Mouse (Mus musculus): ENCODE measurements at regions not wholly inside any gene's neighbourhood (a gene's known extent, or its start where the extent isn't known, plus 50 kb on each side); places are given as distances from the start of the nearest gene placed in this dataset.

DNA sequence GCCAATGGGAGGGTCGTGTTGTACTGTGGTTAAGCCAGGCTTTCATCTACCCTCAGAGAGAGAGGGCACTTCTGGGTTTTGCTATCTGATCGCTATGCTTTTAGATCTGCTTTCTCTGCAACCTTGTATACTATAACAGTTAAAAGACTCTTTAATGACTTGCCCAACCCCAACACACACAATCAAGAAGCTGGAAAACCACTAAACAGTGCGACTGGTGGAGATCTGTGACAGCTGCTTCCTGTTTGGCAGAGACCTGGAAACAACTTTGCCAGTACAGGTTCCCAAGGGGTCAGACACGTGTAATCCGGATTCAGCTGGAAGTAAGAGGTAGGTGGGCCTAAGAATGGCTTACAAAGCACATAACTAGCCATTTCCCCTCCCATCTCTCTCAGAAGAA, 208.6 kb upstream of the Amigo2 start:
- no peak overlapping the region for H3K27ac ChIP-seq
- H3K9me3 ChIP-seq: no peaks in the 10 kb centered on the region
- no peaks in the 10 kb centered on the region for H3K36me3 ChIP-seq
- no peaks in the 10 kb centered on the region for H3K4me1 ChIP-seq
- no peak for ATAC-seq (ENCODE audit: insufficient read depth, low FRiP score, low read depth)
- no peak overlapping the region for H3K9ac ChIP-seq
- WGBS: 33% methylated on average over 5 of the region's 5 CpGs
- no peaks in the 10 kb centered on the region for H3K27me3 ChIP-seq (replicated peaks)
- no peak overlapping the region for H3K4me2 ChIP-seq
- no peak overlapping the region for H3K4me3 ChIP-seq (replicated peaks)

DNA sequence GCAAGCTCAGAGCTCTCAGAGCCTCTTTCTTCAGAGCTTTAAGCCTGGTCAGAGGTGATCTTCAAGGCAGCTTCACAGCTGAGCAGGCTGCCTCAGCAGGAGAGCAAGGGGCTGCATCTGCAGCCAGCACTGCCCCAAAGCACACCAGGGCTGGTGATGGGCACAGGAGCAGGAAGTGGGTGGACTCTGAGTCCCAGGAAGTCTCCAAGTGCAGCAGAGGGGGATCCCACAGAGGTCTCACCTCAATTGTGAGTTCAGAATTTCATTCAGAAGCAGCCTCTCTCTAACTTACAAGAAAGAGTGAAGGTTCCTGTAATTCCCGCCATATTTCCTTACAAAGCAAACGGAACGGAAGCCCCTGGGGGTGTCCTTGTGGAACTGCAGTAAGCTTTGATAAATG, 202.6 kb upstream of the Amigo2 start:
- H3K4me1 ChIP-seq: no peaks in the 10 kb centered on the region
- H3K4me2 ChIP-seq: no peak overlapping the region
- H3K9ac ChIP-seq: no peak overlapping the region
- no peaks in the 10 kb centered on the region for H3K27me3 ChIP-seq (replicated peaks)
- WGBS: 73% methylated on average over 3 of the region's 3 CpGs
- no peaks in the 10 kb centered on the region for H3K9me3 ChIP-seq
- no peak overlapping the region for H3K27ac ChIP-seq
- no peak overlapping the region for H3K4me3 ChIP-seq (replicated peaks)
- H3K36me3 ChIP-seq: no peaks in the 10 kb centered on the region
- ATAC-seq (ENCODE audit: insufficient read depth, low FRiP score, low read depth): no peak

DNA sequence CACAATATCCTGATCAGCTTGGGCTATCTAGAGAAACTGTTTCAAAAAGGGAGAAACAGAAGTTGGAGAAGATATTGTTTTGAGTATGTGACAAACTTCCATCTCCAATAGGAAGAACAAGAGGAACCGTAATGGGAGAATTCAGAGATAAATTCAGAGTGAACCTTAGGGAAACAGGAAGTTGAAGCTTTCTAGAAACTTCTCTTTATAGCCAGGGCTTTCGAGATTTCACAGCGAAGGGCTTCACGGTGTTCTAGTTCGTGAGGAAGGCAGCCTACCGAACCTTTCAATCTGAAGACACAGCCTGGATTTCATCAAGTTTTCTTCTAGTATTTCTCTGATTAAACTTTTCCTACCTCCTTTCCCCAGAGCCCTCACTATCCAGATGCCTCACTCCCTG, 201.9 kb upstream of the Amigo2 start:
- Histone ChIP-seq H3K4me1 (no peaks in the 10 kb centered on the region), H3K9me3 (no peaks in the 10 kb centered on the region), H3K4me2 (no peak overlapping the region), H3K4me3 (replicated peaks) (no peak overlapping the region), H3K36me3 (no peaks in the 10 kb centered on the region), H3K27ac (no peak overlapping the region), H3K27me3 (replicated peaks) (no peaks in the 10 kb centered on the region), H3K9ac (no peak overlapping the region)
- no peak for ATAC-seq (ENCODE audit: insufficient read depth, low FRiP score, low read depth)
- 88% methylated on average over 6 of the region's 6 CpGs for WGBS

DNA sequence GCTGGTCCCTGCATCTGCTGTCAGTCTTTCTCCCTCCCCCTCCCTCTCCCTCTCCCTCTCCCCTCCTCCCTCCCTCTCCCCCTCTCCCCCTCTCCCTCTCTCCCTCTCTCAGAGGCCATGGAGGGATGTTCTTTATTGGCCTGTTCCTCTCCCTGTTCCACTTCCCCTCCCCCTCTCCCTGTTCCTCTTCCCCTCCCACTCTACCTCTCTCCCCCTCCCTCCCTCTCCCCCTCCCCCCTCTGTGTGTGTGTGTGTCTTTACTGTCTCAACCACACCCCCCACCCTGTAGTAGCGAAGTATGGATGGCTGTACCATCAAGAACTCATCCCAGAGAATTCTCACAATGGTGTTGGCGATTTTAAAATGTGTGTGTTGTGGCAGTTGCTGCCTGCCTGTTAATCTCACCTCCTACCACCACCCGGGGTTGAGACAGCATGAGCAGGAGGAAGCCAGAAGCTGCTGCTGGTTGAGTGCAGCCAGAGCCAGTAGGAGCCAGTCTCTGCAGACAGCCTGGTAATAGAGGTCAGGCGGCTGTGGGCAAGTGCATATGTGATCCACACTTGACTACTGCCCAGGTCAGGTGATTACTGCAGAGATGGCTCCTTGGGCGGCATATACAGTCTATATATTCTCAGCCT, 201.3 kb upstream of the Amigo2 start:
- H3K27ac ChIP-seq: no peak overlapping the region

DNA sequence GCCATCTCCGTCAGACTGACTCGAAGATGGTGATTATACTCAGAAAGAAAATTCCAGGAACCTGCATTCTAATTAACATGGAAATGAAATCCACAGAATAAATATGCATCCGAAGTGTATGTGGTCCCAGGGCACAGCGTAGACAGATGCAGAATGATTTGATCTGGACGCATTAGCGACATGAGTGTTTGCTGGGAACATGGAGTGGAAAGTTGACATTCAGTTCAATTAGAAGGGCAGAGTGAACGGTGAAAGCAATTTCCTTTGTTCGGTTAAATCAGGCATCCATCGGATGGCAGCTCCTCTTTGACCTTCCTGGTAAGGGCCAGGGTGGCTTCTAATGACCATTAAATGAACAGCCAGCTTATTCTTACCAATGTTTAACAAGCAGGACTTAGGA, 199.1 kb upstream of the Amigo2 start:
- no peaks in the 10 kb centered on the region for H3K27me3 ChIP-seq (replicated peaks)
- H3K4me2 ChIP-seq: no peak overlapping the region
- no peak overlapping the region for H3K27ac ChIP-seq
- H3K9ac ChIP-seq: no peak overlapping the region
- no peaks in the 10 kb centered on the region for H3K36me3 ChIP-seq
- no peak overlapping the region for H3K4me3 ChIP-seq (replicated peaks)
- H3K9me3 ChIP-seq: no peaks in the 10 kb centered on the region
- no peaks in the 10 kb centered on the region for H3K4me1 ChIP-seq
- 72% methylated on average over 9 of the region's 9 CpGs for WGBS
- ATAC-seq (ENCODE audit: insufficient read depth, low FRiP score, low read depth): no peak

More for the DNA sequence above, 201.3 kb upstream of the Amigo2 start:
- H3K4me2 ChIP-seq: no peak overlapping the region
- no peak for ATAC-seq (ENCODE audit: insufficient read depth, low FRiP score, low read depth)
- 61% methylated on average over 5 of the region's 5 CpGs for WGBS
- H3K4me1 ChIP-seq: no peaks in the 10 kb centered on the region
- no peaks in the 10 kb centered on the region for H3K27me3 ChIP-seq (replicated peaks)
- H3K9ac ChIP-seq: no peak overlapping the region
- H3K9me3 ChIP-seq: no peaks in the 10 kb centered on the region
- no peaks in the 10 kb centered on the region for H3K36me3 ChIP-seq
- no peak overlapping the region for H3K4me3 ChIP-seq (replicated peaks)

DNA sequence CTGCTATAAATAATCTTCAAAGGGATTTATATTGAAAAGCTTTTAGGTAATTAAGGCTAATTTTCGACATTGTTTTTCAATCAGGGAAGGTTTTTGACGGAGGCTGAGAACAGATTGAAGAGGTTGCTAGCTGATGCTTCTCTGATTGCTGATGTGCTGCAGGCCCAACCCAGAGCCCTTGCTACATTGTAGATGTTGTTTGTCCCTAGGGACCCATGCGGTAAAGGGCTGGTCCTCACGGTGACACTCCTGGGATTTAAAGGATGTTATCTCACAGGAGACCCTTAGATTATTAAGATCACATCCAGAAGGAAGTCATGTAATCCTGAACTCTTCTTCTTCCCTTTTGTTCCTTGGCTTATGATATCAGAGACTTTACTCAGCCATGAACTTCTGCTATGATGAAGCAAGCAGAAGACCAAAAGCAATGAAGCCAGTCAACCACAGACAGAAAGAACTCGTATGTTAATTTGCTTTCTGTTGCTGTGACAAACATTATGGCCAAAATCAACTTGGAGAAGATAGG, 191.2 kb upstream of the Amigo2 start:
- Histone ChIP-seq H3K9me3 (no peaks in the 10 kb centered on the region), H3K4me1 (no peaks in the 10 kb centered on the region), H3K27me3 (replicated peaks) (no peaks in the 10 kb centered on the region), H3K9ac (no peak overlapping the region), H3K4me2 (no peak overlapping the region), H3K27ac (no peak overlapping the region), H3K4me3 (replicated peaks) (no peak overlapping the region), H3K36me3 (no peaks in the 10 kb centered on the region)
- ATAC-seq (ENCODE audit: insufficient read depth, low FRiP score, low read depth): no peak
- 86% methylated on average over 5 of the region's 5 CpGs for WGBS
